Mouse (Mus musculus) lung, postnatal 36 days (tissue): ENCODE data around the gene Gm853.

Experiments used
- DNase-seq: peaks from one replicate; pipeline ENCODE4 v3.0.0; 2022; ENCODE audit warnings: mixed read lengths

The Gm853 gene

DNA sequence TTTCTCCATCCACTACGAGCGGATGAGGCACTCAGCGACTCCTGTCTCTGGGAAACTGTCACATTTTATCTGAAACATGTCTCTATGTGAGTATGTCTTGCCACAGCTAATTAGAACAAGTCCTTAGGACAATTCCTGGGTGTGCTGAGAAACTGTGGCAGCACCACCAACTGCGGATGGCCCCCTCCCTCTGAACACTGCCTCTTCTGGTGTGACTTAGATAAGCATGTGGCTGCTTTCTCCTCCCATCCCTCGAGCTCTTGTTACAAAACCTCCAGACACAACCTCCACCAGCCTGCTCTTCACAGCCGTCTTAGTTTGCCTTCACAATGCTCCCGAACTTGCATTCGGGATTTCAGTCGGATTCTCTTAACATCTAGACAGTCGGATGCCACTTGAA is 8.3 kb downstream of the Gm853 start:
- no peak for DNase-seq

GRCm38 (mm10) chr4:130213197-130213596 is 9.0 kb downstream of the Gm853 start:
- no peak for DNase-seq

- no peak for DNase-seq
Observed at GRCm38 (mm10) chr4:130212421-130212820, 9.8 kb downstream of the Gm853 start.

GRCm38 (mm10) chr4:130211870-130212269 is 10.3 kb downstream of the Gm853 start:
- DNase-seq, result no peak

- peak; percentile 89 for DNase-seq
Observed at GRCm38 (mm10) chr4:130198694-130199670, 23.2 kb downstream of the Gm853 start.

DNA sequence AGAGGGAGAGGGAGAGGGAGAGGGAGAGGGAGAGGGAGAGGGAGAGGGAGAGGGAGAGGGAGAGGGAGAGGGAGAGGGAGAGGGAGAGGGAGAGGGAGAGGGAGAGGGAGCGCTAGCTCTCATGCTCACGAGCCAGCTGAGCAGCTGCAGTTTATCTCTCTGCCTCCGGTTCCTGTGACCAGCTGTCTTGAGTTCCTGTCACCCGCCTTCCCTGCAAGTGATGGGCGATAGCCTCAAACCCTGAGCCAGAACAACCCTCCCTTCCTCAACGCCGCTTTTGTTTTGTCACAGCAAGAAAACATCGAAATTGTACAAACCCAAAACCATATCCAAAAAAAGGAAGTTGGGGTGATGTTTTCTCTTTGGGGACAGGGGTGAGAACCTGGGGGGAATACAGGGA is 25.7 kb downstream of the Gm853 start:
- DNase-seq, result peak; percentile 17

GRCm38 (mm10) chr4:130195924-130196323 is 26.3 kb downstream of the Gm853 start:
- DNase-seq, result no peak

DNA sequence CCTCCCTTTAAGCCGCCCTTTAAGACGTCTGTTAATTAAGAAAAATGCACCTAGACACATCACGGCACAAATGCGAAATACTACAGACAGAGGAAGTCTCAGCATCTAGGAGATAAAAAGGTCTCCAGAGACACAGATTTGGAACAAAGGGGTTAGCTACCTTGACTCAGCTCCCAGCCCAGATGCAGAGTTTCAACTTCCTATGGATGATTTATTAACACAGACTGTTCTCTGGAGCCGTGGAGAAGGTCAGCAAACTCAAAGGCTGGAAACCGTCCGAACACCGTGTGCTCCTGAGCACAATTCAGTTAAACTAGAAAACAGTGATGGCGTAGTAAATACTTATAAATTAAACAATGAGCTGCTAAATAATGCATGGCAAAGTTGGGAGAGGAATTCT is 29.9 kb downstream of the Gm853 start:
- DNase-seq, result no peak

DNA sequence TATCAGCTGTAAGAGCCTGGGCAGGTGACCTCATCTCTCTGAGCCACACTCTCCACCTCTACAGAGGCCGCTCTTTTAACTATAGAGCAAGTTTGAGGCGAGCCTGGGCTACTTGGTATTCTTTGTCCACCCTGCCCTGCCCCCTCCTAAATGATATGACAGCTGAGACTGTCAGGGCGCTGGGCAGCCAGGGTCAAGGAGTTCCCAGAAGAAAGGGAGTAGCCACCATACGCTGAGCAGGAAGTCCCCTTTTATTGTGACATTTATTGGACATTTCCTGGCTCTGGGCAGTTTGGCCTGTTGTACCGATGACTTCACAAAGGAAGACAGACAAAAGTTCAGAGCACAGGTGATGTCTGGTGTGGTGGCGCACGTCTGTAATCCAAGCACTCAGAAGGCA is 32.6 kb downstream of the Gm853 start:
- DNase-seq, result no peak

DNA sequence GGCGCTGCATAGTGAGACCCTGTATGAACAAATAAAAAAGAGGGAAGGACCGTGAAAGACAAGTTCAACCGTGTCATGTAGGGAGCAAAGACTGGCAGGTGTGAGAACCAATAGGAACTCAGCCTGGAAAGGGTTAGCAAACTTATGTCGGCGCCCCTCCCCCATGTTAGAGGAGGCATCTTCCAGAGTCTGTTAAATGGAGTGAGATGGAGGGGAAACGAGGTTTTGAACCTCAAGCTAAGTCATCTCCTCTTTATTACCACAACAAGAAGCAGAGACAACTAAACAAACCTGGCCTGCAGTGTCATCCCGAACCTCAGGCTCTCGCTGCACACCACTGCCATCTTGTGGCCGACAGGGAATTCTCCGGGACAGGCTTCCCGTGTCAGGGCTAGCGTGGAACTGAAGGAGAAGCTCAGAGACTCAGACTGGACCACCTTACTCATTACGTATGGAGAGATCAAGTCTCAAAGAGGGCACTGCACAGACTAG is 33.3 kb downstream of the Gm853 start:
- DNase-seq, result peak; percentile 88

GRCm38 (mm10) chr4:130186891-130187290 is 35.3 kb downstream of the Gm853 start:
- no peak for DNase-seq

DNA sequence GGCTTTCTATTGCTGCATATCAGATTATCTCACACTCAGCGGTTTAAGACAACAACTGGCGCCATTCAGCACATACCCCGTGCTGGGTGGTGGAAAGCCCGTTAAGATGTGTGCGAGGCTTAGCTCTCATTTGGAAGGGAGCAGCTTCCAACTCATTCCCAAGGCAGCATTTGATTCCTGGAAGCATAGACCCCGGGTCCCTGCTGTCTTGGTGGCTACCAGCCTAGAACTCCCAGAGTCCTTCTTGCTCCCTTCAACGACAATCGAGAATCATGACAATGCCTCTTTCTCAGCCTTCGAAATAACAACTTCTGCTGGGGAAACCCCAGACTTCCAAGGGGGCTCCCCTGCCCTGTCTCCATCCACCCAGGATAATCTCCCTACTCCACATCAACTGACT is 35.8 kb downstream of the Gm853 start:
- DNase-seq, result no peak

- no peak for DNase-seq
Observed at GRCm38 (mm10) chr4:130183879-130184278, 38.3 kb downstream of the Gm853 start.

- DNase-seq, result no peak
Observed at GRCm38 (mm10) chr4:130183023-130183422, 39.2 kb downstream of the Gm853 start.

- peak; percentile 88 for DNase-seq
Observed at GRCm38 (mm10) chr4:130181886-130182285, 40.3 kb downstream of the Gm853 start.

- DNase-seq, result no peak
Observed at GRCm38 (mm10) chr4:130180909-130181602, 41.1 kb downstream of the Gm853 start.

DNA sequence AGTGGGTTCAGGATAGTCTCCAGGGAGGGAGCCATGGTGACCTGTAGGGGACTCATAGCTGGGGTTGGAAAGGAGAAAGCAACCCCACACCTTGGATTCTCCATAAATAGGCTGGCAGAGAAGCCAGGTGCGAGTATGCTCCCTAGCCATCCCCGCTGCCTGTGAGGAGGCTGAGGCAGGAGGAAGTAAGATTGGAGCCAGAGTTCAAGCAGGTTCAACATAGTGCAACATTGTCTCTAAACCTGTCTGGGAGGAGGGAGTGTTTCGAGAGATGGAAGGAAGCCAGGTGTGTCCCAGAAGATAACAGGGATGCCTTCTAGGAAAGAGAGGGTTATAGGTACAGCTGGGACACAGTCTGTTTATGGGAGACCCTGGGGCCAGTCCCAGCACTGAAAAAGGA is 42.3 kb downstream of the Gm853 start:
- DNase-seq, result no peak

GRCm38 (mm10) chr4:130177536-130177935 is 44.7 kb downstream of the Gm853 start:
- peak; percentile 42 for DNase-seq

DNA sequence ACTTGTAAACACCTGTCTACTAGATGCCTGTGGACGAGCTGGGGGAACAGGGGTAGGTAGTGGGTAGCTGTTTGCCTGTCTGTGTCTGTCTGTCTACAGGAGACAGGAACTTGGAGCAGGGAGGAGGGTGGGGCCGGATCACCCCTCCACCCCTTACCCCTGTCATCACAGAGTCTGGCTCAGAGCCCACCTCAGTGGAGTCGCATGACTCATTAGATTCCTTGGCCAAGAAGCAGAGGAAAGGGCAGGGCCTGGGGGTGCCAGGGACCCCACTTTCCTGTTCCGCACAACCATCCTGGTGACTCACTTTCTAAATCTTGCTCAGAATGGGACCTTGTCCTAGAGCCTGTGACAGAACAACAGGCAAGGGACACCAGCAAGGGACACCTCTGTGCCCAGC is 45.1 kb downstream of the Gm853 start:
- peak; percentile 81 for DNase-seq

DNA sequence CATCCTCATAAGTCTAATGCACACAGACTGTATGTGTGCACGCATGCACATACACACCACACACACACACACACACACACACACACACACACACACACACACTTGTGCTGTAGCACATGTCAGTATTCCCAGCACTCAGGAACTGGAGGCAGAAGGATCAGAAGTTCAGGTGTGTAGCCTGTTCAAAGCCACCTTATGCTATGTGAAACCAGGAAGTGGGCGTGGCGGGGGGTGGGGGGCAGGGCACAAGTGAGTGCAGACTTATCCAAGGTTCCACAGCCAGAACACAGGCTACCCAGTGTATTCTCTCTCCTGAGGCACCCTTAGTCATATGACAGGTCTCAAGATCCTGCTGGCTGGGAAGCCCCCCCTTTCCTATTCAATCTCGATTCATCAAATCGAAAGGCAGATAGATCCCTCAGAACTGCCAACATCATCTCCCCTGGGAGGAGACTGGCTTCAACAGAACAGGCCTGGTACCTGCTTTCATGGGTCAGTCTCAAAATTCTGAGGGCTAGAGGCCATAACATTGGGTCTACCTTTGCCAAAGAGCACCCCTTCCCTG is 46.0 kb downstream of the Gm853 start:
- no peak for DNase-seq

- peak; percentile 65 for DNase-seq
Observed at GRCm38 (mm10) chr4:130175072-130175711, 47.0 kb downstream of the Gm853 start, which contains the start of gene Tinagl1. TSS of gene Tinagl1 (minus strand) at chr4:130175122.

DNA sequence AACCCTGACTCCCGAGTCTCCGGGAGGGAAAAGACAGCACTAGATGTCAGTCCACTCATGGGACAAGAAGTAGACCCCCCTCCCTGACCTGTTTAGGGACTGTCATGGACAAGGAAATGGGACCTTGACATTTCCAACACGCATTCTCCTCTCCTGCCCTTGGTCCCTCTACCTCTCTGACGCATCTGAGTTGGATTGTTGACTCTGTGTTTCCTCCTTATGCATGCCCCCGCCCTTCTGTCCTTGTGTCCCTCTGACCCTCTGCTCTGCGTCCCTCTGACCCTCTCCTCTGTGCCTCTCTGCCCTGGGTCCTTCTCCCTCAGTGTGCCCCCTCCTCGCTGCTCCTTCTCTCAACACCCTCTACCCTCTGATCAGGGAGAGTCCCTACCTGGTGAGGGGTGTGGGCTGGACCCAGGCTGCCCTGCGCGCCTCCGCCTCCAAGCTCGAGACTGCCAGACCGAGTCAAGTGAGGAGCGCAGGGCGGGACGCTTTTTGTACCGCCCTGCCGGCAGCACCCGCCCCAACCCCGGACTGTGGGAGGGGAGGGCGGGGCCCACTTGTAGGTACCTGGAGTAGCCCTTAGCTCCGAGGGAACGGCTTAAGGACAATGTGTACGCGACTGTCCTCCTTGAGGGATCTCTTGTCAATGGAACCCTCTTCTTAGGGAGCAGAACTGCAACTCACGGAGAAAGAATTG is 47.7 kb downstream of the Gm853 start:
- peak; percentile 92 for DNase-seq
